Mouse (Mus musculus) stomach, embryonic 16.5 days (tissue): ENCODE data around the gene Fasn. TPM values are rescaled to one million over a fixed set of nuclear protein-coding genes. Genes with fewer than 3 reads are reported as not detected.
A peak's percentile ranks its signal among the peaks of the same experiment; 100 is the strongest.

Experiments used
- ATAC-seq: fragments of 200-750 bp; cut with Nextera tagmentation; 2 replicates; pipeline ENCODE4 v1.8.0; 2017; ENCODE audit warnings: moderate number of reproducible peaks, moderate TSS enrichment; ENCODE audit not compliant: insufficient read depth, low FRiP score
- H3K27ac ChIP-seq: fragments of 300-500 bp; sonication (generic); 2 replicates; pipeline ENCODE4 v1.5.1; 2014; ENCODE audit warnings: low read length
- H3K27me3 ChIP-seq: fragments of 300-500 bp; sonication (generic); 2 replicates; pipeline ENCODE4 v1.6.1; 2014; ENCODE audit warnings: low read length, control low read depth, mixed read lengths; ENCODE audit not compliant: control insufficient read depth, insufficient read depth
- H3K36me3 ChIP-seq: fragments of 300-500 bp; sonication (generic); 2 replicates; pipeline ENCODE4 v1.6.1; 2014; ENCODE audit warnings: low read length; ENCODE audit not compliant: control insufficient read depth, insufficient read depth
- H3K4me1 ChIP-seq: fragments of 300-500 bp; sonication (generic); 2 replicates; pipeline ENCODE4 v1.6.1; 2014; ENCODE audit warnings: low read length, control low read depth, mixed read lengths; ENCODE audit not compliant: control insufficient read depth, insufficient read depth
- H3K4me2 ChIP-seq: fragments of 300-500 bp; sonication (generic); 2 replicates; pipeline ENCODE4 v1.6.1; 2014; ENCODE audit warnings: low read depth, low read length, mixed read lengths
- H3K4me3 ChIP-seq: fragments of 300-500 bp; sonication (generic); replicated peaks from 2 replicates; pipeline ENCODE4 v1.5.1; 2014; ENCODE audit warnings: mild to moderate bottlenecking, low read length
- H3K9ac ChIP-seq: fragments of 300-500 bp; sonication (generic); 2 replicates; pipeline ENCODE4 v1.6.1; 2014; ENCODE audit warnings: low read length
- H3K9me3 ChIP-seq: fragments of 300-500 bp; sonication (generic); replicated peaks from 2 replicates; pipeline ENCODE4 v1.6.1; 2016; ENCODE audit warnings: low read length, control low read depth; ENCODE audit not compliant: control insufficient read depth
- WGBS: fragments of 180-500 bp; shearing (Covaris S2); extraction: QIAGEN DNeasy Blood & Tissue Kit; methylation state at CpG from one replicate; pipeline ENCODE4 v1.1.7; 2014; 5-methylcytosine and 5-hydroxymethylcytosine counted together
- polyA plus RNA-seq: library from polyadenylated mRNA; unstranded; fragments of >200 nt; fragmentation: Nextera tagmentation; extraction: Ambion mirVana; gene quantifications from 2 replicates; pipeline ENCODE4 v1.2.1, GENCODE M21; 2015

Fasn gene
- polyA plus RNA-seq, 1 experiment from 2014 or later, result 51.9 TPM

- no peak overlapping the region for H3K4me3 ChIP-seq
- no peak overlapping the region for H3K9ac ChIP-seq
- WGBS, result 66% methylated on average over 4 of the region's 4 CpGs
- peaks cover 3% of the 10 kb centered on the region; the same call in 1 of the 2 replicates for H3K4me1 ChIP-seq
- no peak overlapping the region for H3K4me2 ChIP-seq
- no peak for ATAC-seq
- no peaks in the 10 kb centered on the region for H3K9me3 ChIP-seq
- no peak overlapping the region for H3K27ac ChIP-seq
- H3K27me3 ChIP-seq, result no peaks in the 10 kb centered on the region
- peaks cover 40% of the 10 kb centered on the region for H3K36me3 ChIP-seq
These were observed 19.6 kb downstream of the Fasn start for GRCm38 (mm10) chr11:120804769-120805168.

- 82% methylated on average over 7 of the region's 7 CpGs for WGBS
These were observed 20.1 kb downstream of the Fasn start for GRCm38 (mm10) chr11:120804274-120804673.

GRCm38 (mm10) chr11:120800061-120800904, 24.1 kb downstream of the Fasn start:
- peak overlapping the region; percentile 23; the same call in 1 of the 2 replicates for H3K27ac ChIP-seq
- no peaks in the 10 kb centered on the region for H3K36me3 ChIP-seq
- no peak overlapping the region for H3K4me3 ChIP-seq
- peak; percentile 73 for ATAC-seq
- no peak overlapping the region for H3K4me2 ChIP-seq
- H3K4me1 ChIP-seq, result peaks cover 8% of the 10 kb centered on the region
- 9% methylated on average over 10 of the region's 10 CpGs for WGBS
- no peaks in the 10 kb centered on the region for H3K27me3 ChIP-seq
- peak overlapping the region; percentile 46 for H3K9ac ChIP-seq
- H3K9me3 ChIP-seq, result no peaks in the 10 kb centered on the region

More at GRCm38 (mm10) chr11:120804274-120804673, 20.1 kb downstream of the Fasn start:
- peaks cover 3% of the 10 kb centered on the region; the same call in 1 of the 2 replicates for H3K4me1 ChIP-seq
- no peak for ATAC-seq
- no peaks in the 10 kb centered on the region for H3K27me3 ChIP-seq
- H3K4me2 ChIP-seq, result no peak overlapping the region
- no peaks in the 10 kb centered on the region for H3K9me3 ChIP-seq
- H3K36me3 ChIP-seq, result peaks cover 35% of the 10 kb centered on the region
- no peak overlapping the region for H3K4me3 ChIP-seq
- H3K9ac ChIP-seq, result no peak overlapping the region
- H3K27ac ChIP-seq, result no peak overlapping the region

GRCm38 (mm10) chr11:120799316-120799890, 24.9 kb downstream of the Fasn start:
- WGBS, result 70% methylated on average over 6 of the region's 6 CpGs
- Histone ChIP-seq H3K27ac (no peak overlapping the region), H3K4me2 (no peak overlapping the region), H3K4me3 (no peak overlapping the region), H3K27me3 (no peaks in the 10 kb centered on the region), H3K36me3 (no peaks in the 10 kb centered on the region), H3K4me1 (peaks cover 13% of the 10 kb centered on the region), H3K9me3 (no peaks in the 10 kb centered on the region), H3K9ac (no peak overlapping the region)
- no peak for ATAC-seq

- H3K4me1 ChIP-seq, result peaks cover 13% of the 10 kb centered on the region
- no peak overlapping the region for H3K9ac ChIP-seq
- no peak overlapping the region for H3K4me2 ChIP-seq
- no peaks in the 10 kb centered on the region for H3K9me3 ChIP-seq
- no peaks in the 10 kb centered on the region for H3K36me3 ChIP-seq
- no peak overlapping the region for H3K27ac ChIP-seq
- no peaks in the 10 kb centered on the region for H3K27me3 ChIP-seq
- 78% methylated on average over 3 of the region's 3 CpGs for WGBS
- H3K4me3 ChIP-seq, result no peak overlapping the region
- no peak for ATAC-seq
These were observed 26.1 kb downstream of the Fasn start for GRCm38 (mm10) chr11:120798244-120798643.

- peak overlapping the region; percentile 71 for H3K27ac ChIP-seq
- no peaks in the 10 kb centered on the region for H3K27me3 ChIP-seq
- peak overlapping the region; percentile 84 for H3K4me3 ChIP-seq
- H3K4me1 ChIP-seq, result peaks cover 13% of the 10 kb centered on the region
- H3K9ac ChIP-seq, result peak overlapping the region; percentile 62
- no peaks in the 10 kb centered on the region for H3K9me3 ChIP-seq
- no peak for ATAC-seq
- 30% methylated on average over 8 of the region's 8 CpGs for WGBS
- H3K4me2 ChIP-seq, result peak overlapping the region; percentile 51
- 0 out of 2 replicates have a peak, but pooled peaks cover 1% of the 10 kb centered on the region for H3K36me3 ChIP-seq
These were observed 27.8 kb downstream of the Fasn start for GRCm38 (mm10) chr11:120796614-120796946.

- H3K36me3 ChIP-seq, result 0 out of 2 replicates have a peak, but pooled peaks cover 4% of the 10 kb centered on the region
- no peaks in the 10 kb centered on the region for H3K27me3 ChIP-seq
- H3K9me3 ChIP-seq, result no peaks in the 10 kb centered on the region
- peaks cover 13% of the 10 kb centered on the region for H3K4me1 ChIP-seq
- peak within 1 kb of the TSS; percentile 93 for H3K4me2 ChIP-seq
- H3K4me3 ChIP-seq, result peak within 1 kb of the TSS; percentile 84
- peak within 1 kb of the TSS; percentile 93 for H3K9ac ChIP-seq
- WGBS, result 2% methylated on average over 59 of the region's 59 CpGs
- peak; percentile 90 for ATAC-seq
- peak within 1 kb of the TSS; percentile 71 for H3K27ac ChIP-seq
These were observed 28.4 kb downstream of the Fasn start, which contains the start of gene Dus1l for GRCm38 (mm10) chr11:120795756-120796613. Dus1l (minus strand) TSS chr11:120796403.

GRCm38 (mm10) chr11:120792652-120793051, 31.7 kb downstream of the Fasn start:
- H3K4me1 ChIP-seq, result peaks cover 10% of the 10 kb centered on the region
- no peak for ATAC-seq
- no peak overlapping the region for H3K27ac ChIP-seq
- WGBS, result 95% methylated on average over 9 of the region's 9 CpGs
- H3K27me3 ChIP-seq, result no peaks in the 10 kb centered on the region
- no peaks in the 10 kb centered on the region for H3K9me3 ChIP-seq
- H3K36me3 ChIP-seq, result peaks cover 13% of the 10 kb centered on the region; the same call in 1 of the 2 replicates
- no peak overlapping the region for H3K9ac ChIP-seq
- no peak overlapping the region for H3K4me2 ChIP-seq
- H3K4me3 ChIP-seq, result no peak overlapping the region
